Mouse (Mus musculus): ENCODE measurements around the gene Abcb6. TPM values are rescaled to one million over a fixed set of nuclear protein-coding genes. Genes with fewer than 3 reads are reported as not detected.

Gene Abcb6
- polyA plus RNA-seq, 1 experiment from 2014 or later = 9.4 TPM

DNA sequence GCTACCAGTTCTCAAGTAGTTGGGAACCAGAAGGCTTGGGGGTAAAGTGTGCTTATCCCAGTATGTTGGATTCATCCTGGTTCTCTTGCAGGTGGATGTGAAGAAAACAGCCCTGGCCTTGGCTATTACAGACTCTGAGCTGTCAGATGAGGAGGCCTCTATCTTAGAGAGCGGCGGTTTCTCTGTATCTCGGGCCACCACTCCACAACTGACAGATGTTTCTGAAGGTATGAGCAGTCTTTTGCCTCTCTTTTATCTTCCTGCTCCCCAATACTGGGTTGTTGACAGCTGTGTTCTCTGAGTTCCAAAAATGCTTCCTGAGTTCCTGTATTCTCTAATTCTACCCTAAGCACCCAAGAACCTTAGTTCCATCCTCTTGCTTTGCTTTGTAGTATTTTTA, 34.6 kb downstream of the Abcb6 start:
- Histone ChIP-seq H3K36me3 (ENCODE audit: insufficient read depth, low read length) (peaks cover 15% of the 10 kb centered on the region), H3K27ac (ENCODE audit: low read length) (no peak overlapping the region), H3K4me1 (ENCODE audit: insufficient read depth, low read depth, low read length) (peaks cover 4% of the 10 kb centered on the region; the same call in 1 of the 2 replicates), H3K9ac (replicated peaks; ENCODE audit: low read depth) (no peak overlapping the region), H3K4me2 (replicated peaks; ENCODE audit: low read depth, low read length) (no peak overlapping the region), H3K27me3 (replicated peaks; ENCODE audit: insufficient read depth, low read length) (no peaks in the 10 kb centered on the region), H3K9me3 (ENCODE audit: low read length) (no peaks in the 10 kb centered on the region), H3K4me3 (ENCODE audit: low read depth, low read length) (no peak overlapping the region)
- 96% methylated on average over 3 of the region's 3 CpGs for WGBS
- TF ChIP-seq EP300 (IDR thresholded peaks at IDR 0.05) = no peak
- TF ChIP-seq CTCF (IDR thresholded peaks at IDR 0.05) = no peak
- no peak for ATAC-seq
- no peak for DNase-seq (ENCODE audit: low spot score)

DNA sequence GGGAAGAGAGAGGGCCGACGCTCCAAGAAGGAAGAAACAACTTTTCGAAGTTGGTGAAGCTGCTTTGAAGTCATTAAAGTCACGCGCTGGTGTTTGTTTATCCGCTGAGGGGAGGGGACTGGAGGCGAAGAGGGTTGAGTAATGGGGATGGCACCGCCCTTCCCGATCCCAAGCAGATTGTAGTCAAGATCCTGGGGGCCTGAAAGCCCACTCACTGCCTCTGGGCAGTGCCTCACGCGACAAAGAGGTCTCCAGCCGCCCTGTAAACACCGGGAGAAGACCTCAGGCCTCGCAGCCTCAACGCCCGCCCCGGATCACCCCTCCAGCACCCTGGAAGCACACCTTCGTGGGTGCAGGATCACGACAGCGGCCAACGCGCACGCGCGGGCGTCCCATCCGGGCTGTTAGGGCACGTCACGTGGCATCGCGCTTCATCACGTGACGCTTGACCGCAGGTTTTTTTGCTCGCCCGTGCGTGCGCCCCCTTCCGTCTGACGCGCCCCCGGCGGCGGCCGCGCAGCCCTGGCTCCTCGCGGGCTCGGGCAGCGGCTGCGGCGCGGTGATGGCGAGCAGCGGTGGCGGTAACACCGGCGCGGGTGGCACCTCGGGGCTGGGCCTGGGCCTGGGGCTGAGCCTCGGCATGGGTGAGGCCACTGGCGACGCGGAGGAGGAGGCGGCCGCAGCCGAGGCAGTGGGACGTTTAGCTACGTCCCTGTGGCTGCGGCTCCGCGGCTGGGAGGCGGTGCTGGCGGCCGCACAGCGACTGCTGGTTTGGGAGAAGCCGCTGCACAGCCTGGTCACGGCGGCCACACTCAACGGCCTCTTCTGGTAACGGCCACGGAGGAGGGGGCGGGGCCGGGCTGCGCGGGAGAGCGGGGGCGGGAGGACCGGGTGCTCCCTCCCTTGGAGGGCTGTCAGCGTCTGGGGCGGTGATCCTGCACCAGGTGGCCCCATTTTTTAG, 37.6 kb downstream of the Abcb6 start, which contains the start of the genes Cnppd1 and Retreg2:
Cnppd1 (minus strand) TSS at position 411 of the 961 bp plus-strand sequence.
Retreg2 (plus strand) TSS at position 478 of the 961 bp plus-strand sequence.
- TF ChIP-seq CTCF (IDR thresholded peaks at IDR 0.05) (peak; percentile 74), EP300 (IDR thresholded peaks at IDR 0.05) (peak; percentile 60)
- Histone ChIP-seq H3K9ac (replicated peaks; ENCODE audit: low read depth) (peak within 1 kb of the TSS; percentile 77), H3K4me2 (replicated peaks; ENCODE audit: low read depth, low read length) (peak within 1 kb of the TSS; percentile 89), H3K27me3 (replicated peaks; ENCODE audit: insufficient read depth, low read length) (no peaks in the 10 kb centered on the region), H3K36me3 (ENCODE audit: insufficient read depth, low read length) (peaks cover 20% of the 10 kb centered on the region; the same call in 1 of the 2 replicates), H3K4me3 (ENCODE audit: low read depth, low read length) (peak within 1 kb of the TSS; percentile 81), H3K27ac (ENCODE audit: low read length) (peak within 1 kb of the TSS; percentile 98), H3K9me3 (ENCODE audit: low read length) (no peaks in the 10 kb centered on the region), H3K4me1 (ENCODE audit: insufficient read depth, low read depth, low read length) (peaks cover 4% of the 10 kb centered on the region; the same call in 1 of the 2 replicates)
- DNase-seq (ENCODE audit: low spot score) (peak; percentile 97), ATAC-seq (peak; percentile 90)
- WGBS = 1% methylated on average over 64 of the region's 91 CpGs

DNA sequence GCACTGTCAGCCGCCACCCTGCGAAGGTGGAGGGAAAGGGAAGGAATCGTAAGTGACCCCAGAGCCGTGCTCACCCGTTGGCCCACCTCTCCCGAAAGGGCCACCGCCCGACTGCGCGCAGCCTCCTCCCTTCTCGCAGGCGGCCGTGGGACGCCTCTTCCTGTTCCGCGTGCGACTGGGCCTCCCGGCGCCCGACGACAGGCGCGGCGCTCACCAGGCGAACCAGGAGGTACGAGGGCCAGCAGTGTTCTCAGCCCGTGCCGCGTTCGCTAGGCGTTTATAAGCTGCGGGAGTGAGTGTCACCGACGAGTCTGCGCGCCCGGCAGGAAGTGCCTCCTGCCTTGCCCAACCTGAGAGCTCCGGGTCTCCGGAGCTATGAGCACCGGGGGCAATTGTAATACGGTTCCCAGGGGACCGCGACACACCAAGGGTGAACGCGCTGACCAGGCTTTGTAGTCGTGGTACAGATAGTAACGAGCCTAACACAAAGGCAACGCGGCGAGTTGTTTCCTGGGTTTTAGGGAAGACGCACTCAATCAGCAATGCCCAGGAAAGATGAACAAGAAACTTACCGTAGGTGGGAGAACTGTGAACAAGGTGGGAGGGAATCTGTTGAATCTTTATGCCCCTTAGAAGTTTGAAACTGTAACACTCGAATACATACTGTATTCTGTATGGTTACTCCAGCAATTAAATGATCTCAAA, 38.6 kb downstream of the Abcb6 start:
- Histone ChIP-seq H3K36me3 (ENCODE audit: insufficient read depth, low read length) (peaks cover 20% of the 10 kb centered on the region), H3K4me3 (ENCODE audit: low read depth, low read length) (peak overlapping the region; percentile 81)

DNA sequence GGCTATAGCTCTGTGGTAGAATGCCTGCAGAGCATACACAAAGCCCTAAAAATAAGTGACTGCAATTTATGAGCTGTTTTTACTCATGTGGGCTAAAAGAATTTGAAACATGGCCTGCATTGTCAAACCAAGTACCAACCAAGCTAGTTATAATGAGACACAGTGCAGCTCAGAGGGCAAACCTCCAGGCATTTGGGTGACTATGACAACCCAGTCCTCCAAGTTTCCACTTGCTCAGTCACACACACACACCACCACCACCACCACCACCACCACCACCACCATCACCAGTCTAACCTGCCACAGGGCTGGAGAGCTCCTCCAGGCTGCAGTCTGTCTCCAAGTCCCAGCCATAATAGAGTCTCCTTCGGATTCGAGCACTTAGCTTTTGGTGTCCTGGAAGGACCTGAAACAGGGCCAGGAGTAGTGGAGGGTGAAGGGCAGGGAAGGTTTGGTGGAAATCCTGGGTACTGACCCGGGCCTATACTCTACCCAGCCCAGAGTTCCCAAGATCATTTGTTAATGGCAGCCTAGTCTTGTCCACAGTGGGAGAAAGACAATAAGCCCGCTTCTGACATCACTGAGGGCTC, 39.5 kb downstream of the Abcb6 start:
- peak overlapping the region; percentile 77 for H3K9ac ChIP-seq (replicated peaks; ENCODE audit: low read depth)
- ATAC-seq = no peak
- 45% methylated on average over 4 of the region's 4 CpGs for WGBS
- H3K27me3 ChIP-seq (replicated peaks; ENCODE audit: insufficient read depth, low read length) = no peaks in the 10 kb centered on the region
- peak; percentile 38 for DNase-seq (ENCODE audit: low spot score)
- peak overlapping the region; percentile 89 for H3K4me2 ChIP-seq (replicated peaks; ENCODE audit: low read depth, low read length)
- no peaks in the 10 kb centered on the region for H3K9me3 ChIP-seq (ENCODE audit: low read length)
- H3K27ac ChIP-seq (ENCODE audit: low read length) = peak overlapping the region; percentile 98
- H3K4me1 ChIP-seq (ENCODE audit: insufficient read depth, low read depth, low read length) = peaks cover 4% of the 10 kb centered on the region; the same call in 1 of the 2 replicates
- TF ChIP-seq EP300 (IDR thresholded peaks at IDR 0.05) = no peak
- no peak for TF ChIP-seq CTCF (IDR thresholded peaks at IDR 0.05)
- peaks cover 24% of the 10 kb centered on the region for H3K36me3 ChIP-seq (ENCODE audit: insufficient read depth, low read length)
- peak overlapping the region; percentile 81 for H3K4me3 ChIP-seq (ENCODE audit: low read depth, low read length)

More for the DNA sequence above, 38.6 kb downstream of the Abcb6 start:
- peak overlapping the region; percentile 89 for H3K4me2 ChIP-seq (replicated peaks; ENCODE audit: low read depth, low read length)
- ATAC-seq = peak; percentile 53
- TF ChIP-seq CTCF (IDR thresholded peaks at IDR 0.05) = no peak
- TF ChIP-seq EP300 (IDR thresholded peaks at IDR 0.05) = no peak
- H3K9ac ChIP-seq (replicated peaks; ENCODE audit: low read depth) = peak overlapping the region; percentile 77
- no peaks in the 10 kb centered on the region for H3K9me3 ChIP-seq (ENCODE audit: low read length)
- 0% methylated on average over 53 of the region's 53 CpGs for WGBS
- peaks cover 4% of the 10 kb centered on the region; the same call in 1 of the 2 replicates for H3K4me1 ChIP-seq (ENCODE audit: insufficient read depth, low read depth, low read length)
- H3K27ac ChIP-seq (ENCODE audit: low read length) = peak overlapping the region; percentile 98
- DNase-seq (ENCODE audit: low spot score) = peak; percentile 81
- H3K27me3 ChIP-seq (replicated peaks; ENCODE audit: insufficient read depth, low read length) = no peaks in the 10 kb centered on the region

DNA sequence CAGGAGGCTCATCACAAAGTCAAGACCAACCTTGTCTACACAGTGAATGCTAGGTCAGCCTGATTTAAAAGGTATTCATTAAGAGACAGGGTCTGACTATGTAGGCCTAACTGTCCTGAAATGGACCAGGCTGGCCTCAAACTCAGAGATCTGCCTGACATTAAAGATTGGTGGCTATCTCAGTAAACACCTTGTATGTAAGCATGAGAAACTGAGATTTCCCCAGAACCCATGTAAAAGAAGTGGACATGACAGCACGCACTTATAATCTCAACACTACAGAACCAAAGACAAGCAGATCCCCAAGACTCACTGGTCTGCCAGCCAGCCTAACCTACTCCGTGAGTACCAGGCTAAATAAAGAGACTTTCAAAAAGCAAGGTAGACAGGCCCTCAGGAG, 41.7 kb downstream of the Abcb6 start:
- Histone ChIP-seq H3K9ac (replicated peaks; ENCODE audit: low read depth) (no peak overlapping the region), H3K27ac (ENCODE audit: low read length) (no peak overlapping the region), H3K4me2 (replicated peaks; ENCODE audit: low read depth, low read length) (no peak overlapping the region), H3K36me3 (ENCODE audit: insufficient read depth, low read length) (peaks cover 24% of the 10 kb centered on the region), H3K4me1 (ENCODE audit: insufficient read depth, low read depth, low read length) (peaks cover 4% of the 10 kb centered on the region; the same call in 1 of the 2 replicates), H3K9me3 (ENCODE audit: low read length) (no peaks in the 10 kb centered on the region), H3K27me3 (replicated peaks; ENCODE audit: insufficient read depth, low read length) (no peaks in the 10 kb centered on the region), H3K4me3 (ENCODE audit: low read depth, low read length) (no peak overlapping the region)
- WGBS = 93% methylated on average over 2 of the region's 2 CpGs
- DNase-seq (ENCODE audit: low spot score) (no peak), ATAC-seq (no peak)
- TF ChIP-seq CTCF (IDR thresholded peaks at IDR 0.05) = no peak
- TF ChIP-seq EP300 (IDR thresholded peaks at IDR 0.05) = no peak
